Mouse (Mus musculus): ENCODE results near the gene Supt6. TPM values are rescaled to one million over a fixed set of nuclear protein-coding genes. Genes with fewer than 3 reads are reported as not detected.

The Supt6 gene
- total and polyA plus RNA-seq, 3 experiments, result 30.4 to 99.9 (median 65.5) TPM

- peaks cover 89 to 95% of the 10 kb centered on the region in 2 experiments for H3K36me3 ChIP-seq (replicated peaks in 1 of 2; ENCODE audit: control insufficient read depth in 1 of 2, insufficient read depth in 1 of 2, low read length in 1 of 2)
- H3K4me1 ChIP-seq (ENCODE audit: control insufficient read depth in 1 of 2, insufficient read depth in 2 of 2), result no peaks in the 10 kb centered on the region
- no peak for DNase-seq (ENCODE audit: extremely low read depth)
- no peaks in the 10 kb centered on the region for H3K27me3 ChIP-seq (replicated peaks)
- H3K9ac ChIP-seq (ENCODE audit: insufficient read depth, low read depth), result no peak overlapping the region
- TF ChIP-seq BHLHE40 (IDR thresholded peaks at IDR 0.05; ENCODE audit: low read depth, low read length), result no peak
- TF ChIP-seq USF2 (conservative IDR thresholded peaks at IDR 0.05; ENCODE audit: low read depth, low read length), result no peak
- no peak for TF ChIP-seq HCFC1 (IDR thresholded peaks at IDR 0.05; ENCODE audit: low read depth, low read length)
- TF ChIP-seq GABPA (IDR thresholded peaks at IDR 0.05; ENCODE audit: insufficient replicate concordance, low read depth, low read length), result no peak
- no peak for TF ChIP-seq JUN (IDR thresholded peaks at IDR 0.05; ENCODE audit: insufficient read depth, low read depth, low read length)
- TF ChIP-seq CTCF (conservative IDR thresholded peaks at IDR 0.05 in 1 of 2, IDR thresholded peaks at IDR 0.05 in 1 of 2; ENCODE audit: low read depth in 2 of 2, low read length in 2 of 2), result no peak
- TF ChIP-seq MEF2A (IDR thresholded peaks at IDR 0.05; ENCODE audit: borderline replicate concordance, low read depth, low read length), result no peak
- no peak for TF ChIP-seq USF1 (IDR thresholded peaks at IDR 0.05; ENCODE audit: low read depth, low read length)
- no peak for TF ChIP-seq MYC (IDR thresholded peaks at IDR 0.05; ENCODE audit: low read depth, low read length)
- no peak for TF ChIP-seq SMC3 (IDR thresholded peaks at IDR 0.05; ENCODE audit: low read depth, low read length)
- no peak for TF ChIP-seq IRF4 (IDR thresholded peaks at IDR 0.05; ENCODE audit: low read depth, low read length)
- no peak overlapping the region for H3K27ac ChIP-seq (ENCODE audit: insufficient read depth, low read depth)
- dilution Hi-C loops (cut with MboI; ENCODE audit: extremely low pct_ligation_motif_present, extremely low pct_unique_long_range_greater_than_20kb, low sequenced_read_pairs), result no loop called here
- H3K79me2 ChIP-seq (replicated peaks; ENCODE audit: control insufficient read depth, extremely low read depth, insufficient read depth, poor library complexity, severe bottlenecking), result no peaks in the 10 kb centered on the region
- H3K9me3 ChIP-seq (replicated peaks; ENCODE audit: low read length), result no peaks in the 10 kb centered on the region
- in situ Hi-C loops (cut with MboI; ENCODE audit: low pct_ligation_motif_present, low pct_unique_long_range_greater_than_20kb, low sequenced_read_pairs), result no loop called here
- H3K4me3 ChIP-seq (replicated peaks in 1 of 3; ENCODE audit: low read depth in 2 of 3, low read length in 2 of 3, poor library complexity in 1 of 3), result no peak overlapping the region
- no peak overlapping the region for H3K4me2 ChIP-seq (ENCODE audit: insufficient read depth, low read depth, poor library complexity, severe bottlenecking)
Measured at GRCm38 (mm10) chr11:78211513-78211912, 34.3 kb downstream of the Supt6 start.

- dilution Hi-C loops (cut with MboI; ENCODE audit: extremely low pct_ligation_motif_present, extremely low pct_unique_long_range_greater_than_20kb, low sequenced_read_pairs) (no loop called here), in situ Hi-C loops (cut with MboI; ENCODE audit: low pct_ligation_motif_present, low pct_unique_long_range_greater_than_20kb, low sequenced_read_pairs) (no loop called here)
- H3K4me2 ChIP-seq (ENCODE audit: insufficient read depth, low read depth, poor library complexity, severe bottlenecking), result no peak overlapping the region
- peaks cover 89 to 95% of the 10 kb centered on the region in 2 experiments for H3K36me3 ChIP-seq (replicated peaks in 1 of 2; ENCODE audit: control insufficient read depth in 1 of 2, insufficient read depth in 1 of 2, low read length in 1 of 2)
- no peaks in the 10 kb centered on the region for H3K27me3 ChIP-seq (replicated peaks)
- no peak overlapping the region for H3K4me3 ChIP-seq (replicated peaks in 1 of 3; ENCODE audit: low read depth in 2 of 3, low read length in 2 of 3, poor library complexity in 1 of 3)
- H3K4me1 ChIP-seq (ENCODE audit: control insufficient read depth in 1 of 2, insufficient read depth in 2 of 2), result peaks cover 0 to 3% of the 10 kb centered on the region in 2 experiments; a peak in 2 of 4 replicates
- no peaks in the 10 kb centered on the region for H3K79me2 ChIP-seq (replicated peaks; ENCODE audit: control insufficient read depth, extremely low read depth, insufficient read depth, poor library complexity, severe bottlenecking)
- no peaks in the 10 kb centered on the region for H3K9me3 ChIP-seq (replicated peaks; ENCODE audit: low read length)
- no peak overlapping the region for H3K27ac ChIP-seq (ENCODE audit: insufficient read depth, low read depth)
- DNase-seq (ENCODE audit: extremely low read depth), result no peak
- no peak overlapping the region for H3K9ac ChIP-seq (ENCODE audit: insufficient read depth, low read depth)
- no peak for TF ChIP-seq ZC3H11A (IDR thresholded peaks at IDR 0.05; ENCODE audit: low read depth, low read length)
Measured at GRCm38 (mm10) chr11:78210615-78211014, 35.2 kb downstream of the Supt6 start.

GRCm38 (mm10) chr11:78209886-78210285 lies 35.9 kb downstream of the Supt6 start:
- in situ Hi-C loops (cut with MboI; ENCODE audit: low pct_ligation_motif_present, low pct_unique_long_range_greater_than_20kb, low sequenced_read_pairs) (no loop called here), dilution Hi-C loops (cut with MboI; ENCODE audit: extremely low pct_ligation_motif_present, extremely low pct_unique_long_range_greater_than_20kb, low sequenced_read_pairs) (no loop called here)
- no peak for DNase-seq (ENCODE audit: extremely low read depth)

More at GRCm38 (mm10) chr11:78209886-78210285, 35.9 kb downstream of the Supt6 start:
- no peaks in the 10 kb centered on the region for H3K79me2 ChIP-seq (replicated peaks; ENCODE audit: control insufficient read depth, extremely low read depth, insufficient read depth, poor library complexity, severe bottlenecking)
- TF ChIP-seq TCF12 (IDR thresholded peaks at IDR 0.05; ENCODE audit: low read depth, low read length) (no peak), ZNF384 (IDR thresholded peaks at IDR 0.05; ENCODE audit: low read depth, low read length) (no peak), MXI1 (IDR thresholded peaks at IDR 0.05; ENCODE audit: low read depth, low read length) (no peak), E2F4 (IDR thresholded peaks at IDR 0.05; ENCODE audit: insufficient replicate concordance, low read depth, low read length) (no peak), USF2 (conservative IDR thresholded peaks at IDR 0.05; ENCODE audit: low read depth, low read length) (no peak), ZKSCAN1 (IDR thresholded peaks at IDR 0.05; ENCODE audit: borderline replicate concordance, low read depth, low read length) (no peak), CTCF (conservative IDR thresholded peaks at IDR 0.05 in 1 of 2, IDR thresholded peaks at IDR 0.05 in 1 of 2; ENCODE audit: low read depth in 2 of 2, low read length in 2 of 2) (no peak), SMC3 (IDR thresholded peaks at IDR 0.05; ENCODE audit: low read depth, low read length) (no peak)
- H3K27me3 ChIP-seq (replicated peaks), result no peaks in the 10 kb centered on the region
- H3K9ac ChIP-seq (ENCODE audit: insufficient read depth, low read depth), result no peak overlapping the region
- peaks cover 0 to 9% of the 10 kb centered on the region in 2 experiments; a peak in 2 of 4 replicates for H3K4me1 ChIP-seq (ENCODE audit: control insufficient read depth in 1 of 2, insufficient read depth in 2 of 2)
- no peak overlapping the region for H3K4me2 ChIP-seq (ENCODE audit: insufficient read depth, low read depth, poor library complexity, severe bottlenecking)
- H3K27ac ChIP-seq (ENCODE audit: insufficient read depth, low read depth), result no peak overlapping the region
- no peak overlapping the region for H3K4me3 ChIP-seq (replicated peaks in 1 of 3; ENCODE audit: low read depth in 2 of 3, low read length in 2 of 3, poor library complexity in 1 of 3)
- no peaks in the 10 kb centered on the region for H3K9me3 ChIP-seq (replicated peaks; ENCODE audit: low read length)
- H3K36me3 ChIP-seq (replicated peaks in 1 of 2; ENCODE audit: control insufficient read depth in 1 of 2, insufficient read depth in 1 of 2, low read length in 1 of 2), result peaks cover 89 to 96% of the 10 kb centered on the region in 2 experiments

Measured in CH12.LX (cell line).